Mouse (Mus musculus) forebrain, embryonic 10.5 days (tissue): ENCODE measurements around the gene 4921517D22Rik. TPM values are rescaled to one million over a fixed set of nuclear protein-coding genes. Genes with fewer than 3 reads are reported as not detected.

Experiments
- DNase-seq: peaks from one replicate; pipeline ENCODE4 v3.0.0-alpha.2; 2017; ENCODE audit warnings: low spot score; ENCODE audit errors: extremely low spot score
- H3K27ac ChIP-seq: fragments of 300-500 bp; sonication (generic); 2 replicates; pipeline ENCODE4 v1.5.1; 2016; ENCODE audit warnings: mild to moderate bottlenecking
- H3K27me3 ChIP-seq: fragments of 300-500 bp; sonication (generic); 2 replicates; pipeline ENCODE4 v1.6.1; 2016; ENCODE audit warnings: mild to moderate bottlenecking; ENCODE audit not compliant: poor library complexity, severe bottlenecking
- H3K36me3 ChIP-seq: fragments of 300-500 bp; sonication (generic); replicated peaks from 2 replicates; pipeline ENCODE4 v1.6.1; 2016; ENCODE audit warnings: mild to moderate bottlenecking, moderate library complexity
- H3K4me1 ChIP-seq: fragments of 300-500 bp; sonication (generic); 2 replicates; pipeline ENCODE4 v1.6.1; 2016
- H3K4me3 ChIP-seq: fragments of 300-500 bp; sonication (generic); 2 replicates; pipeline ENCODE4 v1.5.1; 2016; ENCODE audit warnings: mild to moderate bottlenecking, moderate library complexity
- H3K9me3 ChIP-seq: fragments of 300-500 bp; sonication (generic); 2 replicates; pipeline ENCODE4 v1.6.1; 2016; ENCODE audit warnings: mild to moderate bottlenecking, moderate library complexity
- WGBS: fragments of 180-500 bp; shearing (Covaris S2); methylation state at CpG from one replicate; pipeline ENCODE4 v1.1.7; 2016; 5-methylcytosine and 5-hydroxymethylcytosine counted together
- polyA plus RNA-seq: library from polyadenylated mRNA; unstranded; fragments of >200 nt; fragmentation: Nextera tagmentation; extraction: Ambion mirVana; gene quantifications from 2 replicates; pipeline ENCODE4 v1.2.1, GENCODE M21; 2016

The 4921517D22Rik gene
- polyA plus RNA-seq, 1 experiment from 2014 or later = not detected

- 89% methylated on average over 3 of the region's 3 CpGs for WGBS
These were observed 40.8 kb downstream of the 4921517D22Rik start for GRCm38 (mm10) chr13:59653136-59653535.

GRCm38 (mm10) chr13:59652651-59653050 is 41.3 kb downstream of the 4921517D22Rik start:
- Histone ChIP-seq H3K9me3 (no peaks in the 10 kb centered on the region), H3K27ac (no peak overlapping the region), H3K4me3 (no peak overlapping the region), H3K4me1 (peaks cover 39% of the 10 kb centered on the region), H3K36me3 (peaks cover 95% of the 10 kb centered on the region), H3K27me3 (no peaks in the 10 kb centered on the region)
- DNase-seq = no peak
- whole genome bisulfite sequencing = 86% methylated on average over 5 of the region's 5 CpGs

More at GRCm38 (mm10) chr13:59653136-59653535, 40.8 kb downstream of the 4921517D22Rik start:
- peaks cover 95% of the 10 kb centered on the region for H3K36me3 ChIP-seq
- DNase-seq = no peak
- no peak overlapping the region for H3K4me3 ChIP-seq
- peaks cover 39% of the 10 kb centered on the region for H3K4me1 ChIP-seq
- H3K27me3 ChIP-seq = no peaks in the 10 kb centered on the region
- H3K27ac ChIP-seq = 0 out of 2 replicates have a peak overlapping the region, but pooled peaks have one; percentile 6
- H3K9me3 ChIP-seq = no peaks in the 10 kb centered on the region

- Histone ChIP-seq H3K27ac (no peak overlapping the region), H3K4me3 (no peak overlapping the region), H3K27me3 (no peaks in the 10 kb centered on the region), H3K9me3 (no peaks in the 10 kb centered on the region), H3K36me3 (peaks cover 100% of the 10 kb centered on the region), H3K4me1 (peaks cover 41% of the 10 kb centered on the region)
- 92% methylated on average over 5 of the region's 5 CpGs for WGBS
- no peak for DNase-seq
These were observed 44.1 kb downstream of the 4921517D22Rik start for GRCm38 (mm10) chr13:59649781-59650180.

GRCm38 (mm10) chr13:59648598-59648997 is 45.3 kb downstream of the 4921517D22Rik start:
- H3K36me3 ChIP-seq = peaks cover 99% of the 10 kb centered on the region
- no peaks in the 10 kb centered on the region for H3K9me3 ChIP-seq
- 95% methylated on average over 6 of the region's 6 CpGs for WGBS
- no peaks in the 10 kb centered on the region for H3K27me3 ChIP-seq
- no peak for DNase-seq
- peaks cover 34% of the 10 kb centered on the region for H3K4me1 ChIP-seq
- no peak overlapping the region for H3K4me3 ChIP-seq
- H3K27ac ChIP-seq = no peak overlapping the region

- Histone ChIP-seq H3K27me3 (no peaks in the 10 kb centered on the region), H3K4me1 (peaks cover 26% of the 10 kb centered on the region), H3K36me3 (peaks cover 99% of the 10 kb centered on the region), H3K27ac (peak overlapping the region; percentile 36; the same call in 1 of the 2 replicates), H3K4me3 (no peak overlapping the region), H3K9me3 (no peaks in the 10 kb centered on the region)
- 86% methylated on average over 6 of the region's 6 CpGs for WGBS
- DNase-seq = no peak
These were observed 46.4 kb downstream of the 4921517D22Rik start for GRCm38 (mm10) chr13:59647484-59647883.

GRCm38 (mm10) chr13:59646674-59647244 is 47.1 kb downstream of the 4921517D22Rik start:
- peak; percentile 36 for DNase-seq
- Histone ChIP-seq H3K36me3 (peaks cover 98% of the 10 kb centered on the region), H3K4me3 (no peak overlapping the region), H3K9me3 (no peaks in the 10 kb centered on the region), H3K4me1 (peaks cover 26% of the 10 kb centered on the region), H3K27ac (peak overlapping the region; percentile 36), H3K27me3 (no peaks in the 10 kb centered on the region)
- WGBS = 44% methylated on average over 11 of the region's 11 CpGs

- no peak for DNase-seq
- H3K36me3 ChIP-seq = peaks cover 97% of the 10 kb centered on the region
These were observed 48.4 kb downstream of the 4921517D22Rik start for GRCm38 (mm10) chr13:59645491-59645890.

GRCm38 (mm10) chr13:59642818-59643217 is 51.1 kb downstream of the 4921517D22Rik start:
- Histone ChIP-seq H3K9me3 (no peaks in the 10 kb centered on the region), H3K4me3 (no peak overlapping the region), H3K27ac (no peak overlapping the region), H3K4me1 (peaks cover 21% of the 10 kb centered on the region), H3K27me3 (no peaks in the 10 kb centered on the region), H3K36me3 (peaks cover 97% of the 10 kb centered on the region)
- DNase-seq = no peak
- WGBS = 89% methylated on average over 2 of the region's 2 CpGs

More at GRCm38 (mm10) chr13:59645491-59645890, 48.4 kb downstream of the 4921517D22Rik start:
- Histone ChIP-seq H3K9me3 (no peaks in the 10 kb centered on the region), H3K4me1 (peaks cover 26% of the 10 kb centered on the region), H3K27ac (no peak overlapping the region), H3K4me3 (no peak overlapping the region), H3K27me3 (no peaks in the 10 kb centered on the region)
- WGBS = 91% methylated on average over 3 of the region's 3 CpGs

GRCm38 (mm10) chr13:59640178-59640440 is 53.8 kb downstream of the 4921517D22Rik start:
- H3K4me1 ChIP-seq = no peaks in the 10 kb centered on the region
- no peak overlapping the region for H3K4me3 ChIP-seq
- H3K36me3 ChIP-seq = peaks cover 97% of the 10 kb centered on the region
- 93% methylated on average over 6 of the region's 6 CpGs for WGBS
- no peak overlapping the region for H3K27ac ChIP-seq
- H3K27me3 ChIP-seq = no peaks in the 10 kb centered on the region
- no peak for DNase-seq
- H3K9me3 ChIP-seq = no peaks in the 10 kb centered on the region

- H3K4me1 ChIP-seq = no peaks in the 10 kb centered on the region
- 92% methylated on average over 16 of the region's 16 CpGs for WGBS
- H3K4me3 ChIP-seq = no peak overlapping the region
- peaks cover 97% of the 10 kb centered on the region for H3K36me3 ChIP-seq
- H3K9me3 ChIP-seq = no peaks in the 10 kb centered on the region
- H3K27me3 ChIP-seq = no peaks in the 10 kb centered on the region
- no peak for DNase-seq
- H3K27ac ChIP-seq = no peak overlapping the region
These were observed 54.3 kb downstream of the 4921517D22Rik start for GRCm38 (mm10) chr13:59639368-59640177.

- H3K27me3 ChIP-seq = no peaks in the 10 kb centered on the region
- peaks cover 98% of the 10 kb centered on the region for H3K36me3 ChIP-seq
- no peak overlapping the region for H3K27ac ChIP-seq
- H3K4me3 ChIP-seq = no peak overlapping the region
- WGBS = 94% methylated on average over 7 of the region's 7 CpGs
- no peaks in the 10 kb centered on the region for H3K4me1 ChIP-seq
- H3K9me3 ChIP-seq = no peaks in the 10 kb centered on the region
- DNase-seq = no peak
These were observed 56.1 kb downstream of the 4921517D22Rik start for GRCm38 (mm10) chr13:59637800-59638199.
